Mouse (Mus musculus): ENCODE results near the gene Boc.

DNA sequence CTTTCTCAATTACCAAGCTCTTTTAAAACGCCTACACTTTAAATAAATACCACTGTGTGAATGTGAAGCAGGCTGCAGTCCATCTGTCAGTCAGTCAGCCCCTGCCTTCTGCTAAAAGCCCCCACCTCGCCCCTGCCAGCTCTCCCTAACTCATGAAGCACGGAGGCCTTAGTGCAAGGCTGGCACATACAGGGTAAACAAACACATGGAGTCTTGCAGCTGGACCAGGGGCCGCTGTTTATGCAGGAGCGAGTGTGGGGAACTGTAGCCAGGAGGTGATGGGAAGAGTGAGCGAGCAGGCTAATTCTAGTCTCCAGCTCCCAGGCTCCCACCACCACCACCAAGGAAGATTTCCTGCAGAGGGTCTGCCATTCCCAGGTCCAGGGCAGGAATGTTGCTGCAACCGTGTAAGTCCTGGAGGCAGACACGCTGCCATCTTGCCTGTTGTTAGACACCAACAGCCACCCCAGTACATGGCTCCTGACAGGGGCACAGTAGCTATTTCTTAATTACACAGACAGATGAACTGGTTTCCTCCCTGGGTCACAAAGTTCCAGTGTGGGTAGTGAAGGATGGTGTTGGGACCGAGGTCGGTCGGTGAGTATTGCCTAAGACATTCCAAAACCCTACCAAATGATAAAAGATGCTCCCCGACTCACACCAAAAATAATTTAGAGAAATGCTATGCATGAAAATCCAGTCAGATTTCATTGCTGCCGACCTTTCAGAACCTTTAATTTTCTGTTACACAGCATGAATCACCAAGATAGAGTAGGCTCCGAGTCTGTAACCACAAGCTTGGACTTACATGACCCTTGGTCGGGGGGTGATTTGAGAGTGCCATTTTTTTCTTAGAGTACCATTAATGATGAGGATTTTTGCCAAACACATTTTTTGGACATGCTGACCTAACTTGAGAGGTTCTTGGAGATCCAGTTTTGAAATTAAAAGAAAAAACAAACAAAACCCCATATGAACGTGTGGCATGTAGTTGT, 20.0 kb downstream of the Boc start:
- TF ChIP-seq CTCF (IDR thresholded peaks at IDR 0.05; ENCODE audit: insufficient read depth, low read length), result no peak
- TF ChIP-seq POLR2A (IDR thresholded peaks at IDR 0.05; ENCODE audit: borderline replicate concordance, extremely low read depth, low read depth, low read length), result no peak
